Mouse (Mus musculus) c-Kit-negative CD71-positive TER-119-positive erythroid progenitor cells, embryonic 14.5 days (primary cell): ENCODE measurements around the gene Atp2c1.

ENCODE experiments used
- DNase-seq: peaks from one replicate; pipeline ENCODE4 v3.0.0-alpha.2; 2013; ENCODE audit warnings: low read depth, low spot score

The Atp2c1 gene

DNA sequence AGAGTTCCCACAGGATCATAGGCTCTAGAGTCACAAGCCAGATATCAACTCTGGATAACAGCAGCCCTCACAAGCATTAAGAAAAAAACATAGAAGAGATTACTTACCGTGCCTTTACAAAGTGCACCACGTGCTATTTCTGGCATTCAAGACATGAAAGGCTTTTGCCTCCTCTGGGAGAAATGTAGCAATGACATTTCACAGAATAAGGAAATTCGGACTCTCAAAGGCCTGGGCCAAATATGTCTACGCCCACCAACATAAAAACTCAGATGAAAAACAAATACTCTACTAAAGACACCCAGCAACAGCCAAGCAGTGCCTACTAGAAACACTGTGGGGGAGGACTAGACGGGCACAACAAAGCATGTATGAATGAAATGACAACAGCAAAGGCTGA lies 38.8 kb downstream of the Atp2c1 start:
- DNase-seq: no peak

GRCm38 (mm10) chr9:105484338-105485084 lies 42.6 kb downstream of the Atp2c1 start:
- no peak for DNase-seq

GRCm38 (mm10) chr9:105483880-105484279 lies 43.2 kb downstream of the Atp2c1 start:
- no peak for DNase-seq

DNA sequence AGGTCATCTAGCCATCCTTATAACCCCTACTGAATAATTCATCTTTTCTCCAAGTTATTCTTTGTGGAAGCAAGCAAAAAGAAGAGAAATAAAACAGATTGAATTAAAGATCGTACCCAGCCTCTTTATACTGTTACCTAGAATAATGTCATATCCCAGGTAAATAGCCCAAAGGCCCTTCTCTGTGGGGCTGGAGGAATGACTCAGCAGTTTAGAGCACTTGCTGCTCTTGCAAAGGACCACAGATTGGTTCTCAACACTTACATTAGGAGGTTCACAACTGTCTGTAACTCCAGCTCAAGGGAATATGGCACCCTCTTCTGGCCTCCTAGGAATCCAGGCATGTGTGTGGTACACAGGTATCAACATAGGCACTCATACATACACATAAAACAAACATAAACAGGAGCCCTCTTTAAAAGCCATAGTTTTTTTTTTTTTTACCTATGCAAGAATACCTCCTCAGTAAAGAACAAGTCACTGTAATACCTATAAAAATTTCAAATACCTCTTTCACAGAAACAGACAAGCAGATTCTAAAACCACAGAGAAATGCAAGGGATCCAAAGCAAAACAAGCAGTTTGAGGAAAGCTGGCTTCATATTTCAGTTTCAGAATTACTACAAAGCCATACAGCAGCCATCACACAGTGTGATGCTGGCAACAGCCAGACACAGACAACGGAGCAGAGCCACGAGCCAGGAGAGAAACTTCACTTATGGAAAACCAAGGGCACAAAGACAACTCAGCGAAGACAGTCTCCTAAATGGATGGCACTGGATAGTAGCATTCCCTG lies 44.2 kb downstream of the Atp2c1 start:
- no peak for DNase-seq

DNA sequence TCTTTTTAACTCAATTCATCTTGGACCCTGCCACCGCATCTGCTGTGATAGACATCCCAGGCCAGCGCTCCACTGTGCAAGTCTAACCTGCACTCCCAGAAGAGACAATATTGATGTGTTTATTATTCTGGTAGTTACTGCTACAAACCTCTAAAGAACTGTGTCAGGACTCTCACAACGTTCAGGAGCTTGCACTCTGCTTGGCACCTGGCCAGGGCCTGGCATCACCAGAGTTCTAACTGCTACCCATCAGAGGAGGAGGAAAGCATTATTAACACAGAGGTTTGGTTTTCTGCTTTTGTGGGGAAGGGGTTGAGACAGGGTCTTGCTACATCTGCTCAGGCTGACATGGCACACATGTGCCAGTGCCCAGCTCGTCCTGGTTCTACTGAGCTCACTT lies 45.0 kb downstream of the Atp2c1 start:
- no peak for DNase-seq

GRCm38 (mm10) chr9:105476134-105476533 lies 51.0 kb downstream of the Atp2c1 start:
- DNase-seq: no peak

- no peak for DNase-seq
These were observed 52.2 kb downstream of the Atp2c1 start for GRCm38 (mm10) chr9:105474910-105475309.

DNA sequence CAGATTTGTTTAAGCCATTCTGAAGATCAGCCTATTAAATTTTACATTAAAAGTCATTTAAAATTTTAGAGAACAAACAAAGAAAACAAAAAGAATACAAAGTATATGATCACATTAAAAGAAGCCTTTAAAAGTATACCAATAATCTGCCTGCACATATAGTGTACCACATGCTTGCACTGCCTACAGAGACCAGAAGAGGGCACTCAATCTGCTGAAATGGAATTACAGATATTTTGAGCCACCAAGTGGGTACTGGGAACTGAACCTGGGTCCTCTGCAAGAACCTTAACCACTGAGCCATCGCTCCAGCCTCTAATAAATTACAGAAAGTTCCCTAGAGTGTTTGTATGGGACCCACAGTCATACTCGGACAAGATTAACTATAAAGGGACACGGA lies 59.3 kb downstream of the Atp2c1 start:
- no peak for DNase-seq

GRCm38 (mm10) chr9:105461496-105461895 lies 65.6 kb downstream of the Atp2c1 start:
- DNase-seq: no peak

GRCm38 (mm10) chr9:105459032-105459431 lies 68.1 kb downstream of the Atp2c1 start:
- DNase-seq: no peak

GRCm38 (mm10) chr9:105408549-105408948 lies 118.6 kb downstream of the Atp2c1 start:
- DNase-seq: no peak

- DNase-seq: peak; percentile 91
These were observed 131.9 kb downstream of the Atp2c1 start, which contains the start of the genes Aste1 and Nek11 for GRCm38 (mm10) chr9:105395218-105395627. Gene Aste1 (plus strand): TSS chr9:105395392. Gene Nek11 (minus strand): TSS chr9:105395524.

- no peak for DNase-seq
These were observed 132.4 kb downstream of the Atp2c1 start for GRCm38 (mm10) chr9:105394720-105395119.

DNA sequence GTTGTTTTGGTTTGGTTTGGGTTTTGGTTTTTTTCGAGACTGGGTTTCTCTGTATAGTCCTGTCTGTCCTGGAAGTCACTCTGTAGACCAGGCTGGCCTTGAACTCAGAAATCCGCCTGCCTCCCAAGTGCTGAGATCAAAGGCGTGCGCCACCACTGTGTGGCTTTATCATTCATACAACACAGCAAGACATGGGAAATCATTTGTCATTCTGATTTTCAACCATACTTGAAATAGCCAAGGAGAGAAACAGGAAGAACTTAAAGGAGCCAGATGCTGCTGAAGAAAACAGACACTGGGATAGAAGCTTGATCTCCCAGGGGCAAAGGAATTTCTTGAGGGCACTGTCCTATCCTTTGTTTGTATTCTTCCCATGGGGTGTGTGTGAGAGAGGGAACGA lies 136.5 kb downstream of the Atp2c1 start:
- no peak for DNase-seq

DNA sequence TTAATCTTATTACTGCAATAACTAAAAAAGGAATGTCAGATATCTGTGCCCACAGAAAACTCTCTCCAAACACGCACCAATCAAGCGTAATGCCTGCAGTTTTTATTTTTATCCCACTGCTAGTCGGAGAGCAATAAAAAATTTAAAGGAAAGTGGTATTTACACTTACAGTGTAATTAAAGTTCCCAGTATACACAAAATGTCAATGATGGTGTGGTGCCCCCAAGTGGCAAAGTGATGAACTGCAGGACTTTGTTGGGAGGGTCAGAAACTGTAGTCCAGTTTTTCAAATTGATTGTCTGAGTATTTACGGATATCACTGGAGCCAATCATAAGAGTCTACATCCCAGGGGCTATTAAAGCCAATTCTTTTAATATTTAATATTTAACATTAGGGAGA lies 137.8 kb downstream of the Atp2c1 start:
- peak; percentile 38 for DNase-seq

DNA sequence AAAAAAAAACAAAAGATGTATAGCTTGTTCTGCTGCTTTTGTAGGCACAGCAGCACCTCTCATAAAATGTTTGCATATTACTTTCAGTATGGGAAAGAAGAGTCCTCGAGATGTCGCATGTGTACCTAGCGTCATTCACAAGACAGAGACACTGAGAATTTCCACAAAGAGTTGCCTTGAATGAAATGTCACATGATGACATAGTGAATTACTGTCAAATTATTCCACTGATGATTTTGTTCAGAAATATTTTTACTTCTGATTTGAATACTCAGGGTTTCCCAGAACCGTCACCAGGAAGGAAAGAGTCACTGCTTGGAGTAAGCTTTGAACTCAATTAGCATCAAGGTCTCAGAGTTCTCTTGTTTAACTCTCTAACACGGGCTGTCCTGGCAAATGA lies 139.7 kb downstream of the Atp2c1 start:
- no peak for DNase-seq

GRCm38 (mm10) chr9:105379533-105380145 lies 147.5 kb downstream of the Atp2c1 start:
- no peak for DNase-seq

GRCm38 (mm10) chr9:105377622-105378021 lies 149.5 kb downstream of the Atp2c1 start:
- no peak for DNase-seq

- DNase-seq: no peak
These were observed 150.1 kb downstream of the Atp2c1 start for GRCm38 (mm10) chr9:105376954-105377530.

GRCm38 (mm10) chr9:105376411-105376810 lies 150.7 kb downstream of the Atp2c1 start:
- DNase-seq: no peak

GRCm38 (mm10) chr9:105374361-105374760 lies 152.8 kb downstream of the Atp2c1 start:
- no peak for DNase-seq

DNA sequence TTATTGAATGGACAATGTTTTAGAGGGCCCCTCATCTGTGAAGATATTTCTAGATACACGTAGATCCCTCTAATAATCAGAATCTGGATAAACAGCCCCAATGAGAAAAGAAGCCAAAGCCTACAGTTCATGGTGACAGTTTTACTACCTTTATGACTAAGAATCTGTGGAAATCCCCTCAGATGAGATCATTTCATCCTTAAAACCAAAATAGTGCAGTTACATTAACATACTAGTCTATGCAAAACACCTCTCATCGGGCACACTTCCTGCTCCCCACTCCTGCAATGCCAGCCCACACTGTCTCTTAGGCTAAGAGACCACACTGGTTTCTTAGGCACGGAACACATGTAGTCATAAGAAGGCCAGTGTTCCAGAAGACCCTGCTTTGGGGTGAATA lies 158.5 kb downstream of the Atp2c1 start:
- no peak for DNase-seq
